Mouse (Mus musculus) kidney, embryonic 14.5 days (tissue): ENCODE measurements around the gene Cenpj. TPM values are rescaled to one million over a fixed set of nuclear protein-coding genes. Genes with fewer than 3 reads are reported as not detected.

ENCODE experiments used
- ATAC-seq: fragments of 200-750 bp; cut with Nextera tagmentation; 2 replicates; pipeline ENCODE4 v1.8.0; 2017; ENCODE audit warnings: moderate number of reproducible peaks, mild to moderate bottlenecking, moderate TSS enrichment, moderate library complexity; ENCODE audit not compliant: low FRiP score, low TSS enrichment
- H3K27ac ChIP-seq: fragments of 300-500 bp; sonication (generic); 2 replicates; pipeline ENCODE4 v1.5.1; 2014; ENCODE audit warnings: low read depth, mild to moderate bottlenecking, low read length, moderate library complexity, mixed read lengths
- H3K27me3 ChIP-seq: fragments of 300-500 bp; sonication (generic); 2 replicates; pipeline ENCODE4 v1.6.1; 2014; ENCODE audit warnings: mild to moderate bottlenecking, low read length; ENCODE audit not compliant: control insufficient read depth, insufficient read depth
- H3K36me3 ChIP-seq: fragments of 300-500 bp; sonication (generic); 2 replicates; pipeline ENCODE4 v1.6.1; 2014; ENCODE audit warnings: low read length, mixed read lengths; ENCODE audit not compliant: control insufficient read depth, insufficient read depth
- H3K4me1 ChIP-seq: fragments of 300-500 bp; sonication (generic); 2 replicates; pipeline ENCODE4 v1.6.1; 2014; ENCODE audit warnings: low read length, mixed read lengths; ENCODE audit not compliant: control insufficient read depth, insufficient read depth
- H3K4me2 ChIP-seq: fragments of 300-500 bp; sonication (generic); replicated peaks from 2 replicates; pipeline ENCODE4 v1.6.1; 2014; ENCODE audit warnings: low read depth, mild to moderate bottlenecking, low read length
- H3K4me3 ChIP-seq: fragments of 300-500 bp; sonication (generic); 2 replicates; pipeline ENCODE4 v1.5.1; 2014; ENCODE audit warnings: mild to moderate bottlenecking, low read length
- H3K9ac ChIP-seq: fragments of 300-500 bp; sonication (generic); 2 replicates; pipeline ENCODE4 v1.6.1; 2014; ENCODE audit warnings: low read depth, mild to moderate bottlenecking, low read length, moderate library complexity
- H3K9me3 ChIP-seq: fragments of 300-500 bp; sonication (generic); 2 replicates; pipeline ENCODE4 v1.6.1; 2016; ENCODE audit warnings: low read length; ENCODE audit not compliant: control insufficient read depth
- WGBS: fragments of 180-500 bp; shearing (Covaris S2); extraction: QIAGEN DNeasy Blood & Tissue Kit; methylation state at CpG from one replicate; pipeline ENCODE4 v1.1.7; 2014; 5-methylcytosine and 5-hydroxymethylcytosine counted together
- polyA plus RNA-seq: library from polyadenylated mRNA; unstranded; fragments of >200 nt; fragmentation: Nextera tagmentation; extraction: Ambion mirVana; gene quantifications from 2 replicates; pipeline ENCODE4 v1.2.1, GENCODE M21; 2014

The Cenpj gene
- polyA plus RNA-seq, 1 experiment from 2014 or later = 14.3 TPM

DNA sequence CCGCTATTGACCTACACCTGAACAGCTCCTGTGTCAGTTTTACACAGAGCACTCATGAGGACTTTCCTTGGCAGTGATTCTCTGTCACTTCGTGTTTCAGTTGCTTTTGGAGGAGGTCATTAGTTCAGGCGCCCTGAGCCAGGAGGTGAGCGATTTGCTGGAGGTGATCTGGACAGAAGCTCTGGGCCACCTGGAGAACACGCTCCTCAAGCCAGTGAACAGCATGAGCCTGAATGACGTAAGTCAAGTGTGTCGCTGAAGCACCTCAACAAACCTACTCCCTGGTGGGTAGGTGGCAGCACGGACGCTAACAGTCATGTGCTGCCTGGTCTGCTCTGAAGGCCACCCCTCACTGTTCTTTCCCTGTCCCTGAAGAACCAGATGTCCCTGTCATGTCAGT lies 17.0 kb upstream of the Cenpj start:
- H3K4me1 ChIP-seq = no peaks in the 10 kb centered on the region
- no peak overlapping the region for H3K4me3 ChIP-seq
- H3K9ac ChIP-seq = no peak overlapping the region
- H3K27me3 ChIP-seq = no peaks in the 10 kb centered on the region
- no peaks in the 10 kb centered on the region for H3K9me3 ChIP-seq
- no peak overlapping the region for H3K27ac ChIP-seq
- no peak overlapping the region for H3K4me2 ChIP-seq
- WGBS = 91% methylated on average over 9 of the region's 9 CpGs
- ATAC-seq = no peak
- H3K36me3 ChIP-seq = peaks cover 12% of the 10 kb centered on the region; the same call in 1 of the 2 replicates

DNA sequence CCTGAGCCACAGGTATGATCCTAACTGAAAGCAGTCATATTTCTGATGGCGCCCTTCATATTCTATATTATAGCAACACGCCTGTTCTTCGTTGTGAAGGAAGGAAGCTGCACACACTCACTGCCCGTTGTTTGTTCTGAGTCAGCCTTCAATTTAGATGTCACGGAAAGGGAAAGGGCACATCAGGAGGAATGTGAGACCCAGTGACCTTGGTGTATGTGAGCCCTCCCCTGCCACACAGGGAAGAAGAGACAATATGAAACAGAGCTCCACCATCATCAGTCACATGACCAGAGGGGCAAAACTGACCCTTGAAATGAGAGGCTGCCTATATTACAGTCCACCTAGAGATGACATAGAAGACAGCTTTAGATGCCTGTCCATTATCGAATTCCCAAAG lies 7.1 kb upstream of the Cenpj start:
- H3K36me3 ChIP-seq = no peaks in the 10 kb centered on the region; the same call in 1 of the 2 replicates
- no peaks in the 10 kb centered on the region for H3K9me3 ChIP-seq
- H3K9ac ChIP-seq = no peak overlapping the region
- H3K4me2 ChIP-seq = no peak overlapping the region
- H3K4me3 ChIP-seq = no peak overlapping the region
- H3K27me3 ChIP-seq = no peaks in the 10 kb centered on the region
- WGBS = 86% methylated on average over 6 of the region's 6 CpGs
- no peak for ATAC-seq
- H3K4me1 ChIP-seq = no peaks in the 10 kb centered on the region
- no peak overlapping the region for H3K27ac ChIP-seq

DNA sequence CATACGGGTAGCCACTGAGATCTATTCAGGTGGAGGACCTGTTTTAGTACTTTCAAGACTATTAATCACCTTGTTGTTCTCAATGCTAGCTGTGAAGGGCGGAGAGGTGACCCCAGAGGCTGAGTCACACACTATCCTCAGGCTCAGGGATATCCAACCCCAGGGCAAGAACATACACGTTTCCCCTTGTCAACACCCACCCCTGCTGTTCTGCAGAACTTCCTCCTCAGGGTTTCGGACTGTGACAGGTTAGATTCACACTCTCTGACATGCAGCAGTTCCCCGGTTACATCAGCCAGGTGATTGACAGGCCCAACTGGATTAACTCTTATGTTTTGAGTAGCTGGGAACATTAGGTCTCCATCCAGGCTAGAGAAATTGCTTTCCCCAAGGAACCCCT lies 5.9 kb upstream of the Cenpj start:
- Histone ChIP-seq H3K9ac (no peak overlapping the region), H3K9me3 (no peaks in the 10 kb centered on the region), H3K4me1 (0 out of 2 replicates have a peak, but pooled peaks cover 2% of the 10 kb centered on the region), H3K4me2 (no peak overlapping the region), H3K36me3 (no peaks in the 10 kb centered on the region; the same call in 1 of the 2 replicates), H3K27ac (no peak overlapping the region), H3K4me3 (no peak overlapping the region), H3K27me3 (no peaks in the 10 kb centered on the region)
- ATAC-seq = no peak
- 52% methylated on average over 5 of the region's 5 CpGs for WGBS

DNA sequence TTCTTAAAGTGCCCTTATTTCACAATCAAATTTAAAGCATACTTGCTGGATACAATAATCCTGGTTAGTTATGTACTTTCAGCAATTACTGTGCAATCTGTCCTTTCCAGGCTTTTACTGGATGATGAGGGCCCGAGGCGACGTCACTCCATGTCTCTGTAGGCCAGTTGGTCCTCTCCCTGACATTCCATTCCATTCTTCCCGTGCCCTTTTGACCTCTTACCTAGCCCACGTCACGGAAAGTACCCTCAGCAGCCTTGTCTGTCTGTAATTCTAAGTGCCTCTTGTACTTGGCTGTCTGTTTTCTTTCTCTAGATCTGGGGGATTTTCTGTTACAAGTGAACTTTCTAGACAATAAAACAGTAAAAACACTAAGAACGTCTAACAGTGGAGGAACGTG lies 3.8 kb upstream of the Cenpj start:
- H3K27ac ChIP-seq = no peak overlapping the region
- no peaks in the 10 kb centered on the region for H3K9me3 ChIP-seq
- H3K4me2 ChIP-seq = no peak overlapping the region
- peaks cover 8% of the 10 kb centered on the region; the same call in 1 of the 2 replicates for H3K4me1 ChIP-seq
- no peak overlapping the region for H3K4me3 ChIP-seq
- no peak for ATAC-seq
- no peak overlapping the region for H3K9ac ChIP-seq
- H3K36me3 ChIP-seq = no peaks in the 10 kb centered on the region
- WGBS = 44% methylated on average over 8 of the region's 8 CpGs
- no peaks in the 10 kb centered on the region for H3K27me3 ChIP-seq

DNA sequence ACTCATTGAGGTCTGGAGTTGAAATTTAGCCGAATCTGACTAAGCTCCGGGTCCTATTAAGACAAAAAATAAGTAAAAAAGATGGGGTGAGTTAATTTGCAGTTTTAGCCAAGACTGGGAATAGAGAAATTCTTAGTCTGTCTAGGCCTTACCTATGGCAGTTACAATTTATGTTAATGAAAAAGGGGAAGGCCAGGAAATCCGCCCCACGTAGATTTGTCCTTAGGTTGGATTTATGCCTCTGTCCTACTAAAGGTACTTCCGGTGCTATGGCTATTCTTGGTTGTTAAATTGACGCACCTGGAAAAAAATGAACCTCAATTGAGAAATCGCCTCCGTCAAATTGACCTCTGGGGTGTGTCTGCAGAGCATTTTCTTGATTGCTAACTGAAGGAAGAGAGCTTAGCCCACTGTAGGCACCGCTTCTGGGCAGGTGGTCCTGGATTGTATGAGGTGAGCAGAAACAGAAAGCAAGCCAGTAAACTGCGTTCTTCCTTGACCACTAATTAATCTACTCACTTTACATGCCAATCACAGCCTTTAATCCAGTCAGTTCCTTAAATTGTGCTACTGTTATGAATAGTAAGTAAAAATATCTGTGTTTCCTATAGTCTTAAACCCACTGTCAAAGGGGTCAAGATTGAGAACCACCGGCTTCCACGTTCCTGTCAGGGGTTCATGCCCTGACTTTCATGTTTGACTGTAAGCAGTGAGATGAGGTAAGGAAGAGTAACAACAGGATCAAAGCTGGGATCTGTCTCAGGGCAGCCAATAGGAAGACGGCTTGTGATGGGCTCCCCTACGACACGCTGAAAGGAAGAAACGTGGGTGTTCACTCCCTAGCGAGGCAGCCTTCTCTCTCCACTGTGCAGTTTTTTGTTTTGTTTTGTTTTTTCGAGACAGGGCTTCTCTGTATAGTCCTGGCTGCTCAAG lies 1.0 kb upstream of the Cenpj start:
- Histone ChIP-seq H3K27me3 (no peaks in the 10 kb centered on the region), H3K36me3 (no peaks in the 10 kb centered on the region), H3K9me3 (no peaks in the 10 kb centered on the region), H3K4me3 (peak overlapping the region; percentile 50), H3K4me1 (peaks cover 8% of the 10 kb centered on the region; the same call in 1 of the 2 replicates), H3K27ac (no peak overlapping the region), H3K9ac (peak overlapping the region; percentile 54; the same call in 1 of the 2 replicates), H3K4me2 (peak overlapping the region; percentile 59)
- WGBS = 64% methylated on average over 18 of the region's 18 CpGs
- no peak for ATAC-seq

DNA sequence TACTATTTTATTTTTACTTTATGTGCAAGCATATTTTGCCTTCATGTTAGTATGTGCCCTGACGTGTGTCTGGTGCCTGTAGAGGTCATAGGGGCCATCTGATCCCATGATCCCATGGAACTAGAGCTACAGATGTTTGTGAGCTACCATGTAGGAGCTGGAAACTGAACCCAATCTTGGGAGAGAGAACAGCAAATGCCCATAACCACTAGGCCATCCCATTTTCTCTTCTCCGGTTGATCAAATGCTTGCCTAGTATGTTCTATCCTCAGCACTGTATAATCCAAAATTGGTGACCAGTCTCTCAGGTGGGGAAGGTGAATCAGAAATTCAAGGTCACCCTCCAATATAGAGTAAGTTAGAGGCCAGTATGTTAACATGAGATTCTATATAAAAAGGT lies 2.7 kb downstream of the Cenpj start:
- Histone ChIP-seq H3K9ac (no peak overlapping the region), H3K27me3 (no peaks in the 10 kb centered on the region), H3K36me3 (no peaks in the 10 kb centered on the region), H3K4me3 (peak overlapping the region; percentile 85; the same call in 1 of the 2 replicates), H3K27ac (no peak overlapping the region), H3K9me3 (no peaks in the 10 kb centered on the region), H3K4me1 (peaks cover 12% of the 10 kb centered on the region; the same call in 1 of the 2 replicates), H3K4me2 (peak overlapping the region; percentile 44; the same call in 1 of the 2 replicates)
- no peak for ATAC-seq
- 68% methylated on average over 2 of the region's 2 CpGs for whole genome bisulfite sequencing

DNA sequence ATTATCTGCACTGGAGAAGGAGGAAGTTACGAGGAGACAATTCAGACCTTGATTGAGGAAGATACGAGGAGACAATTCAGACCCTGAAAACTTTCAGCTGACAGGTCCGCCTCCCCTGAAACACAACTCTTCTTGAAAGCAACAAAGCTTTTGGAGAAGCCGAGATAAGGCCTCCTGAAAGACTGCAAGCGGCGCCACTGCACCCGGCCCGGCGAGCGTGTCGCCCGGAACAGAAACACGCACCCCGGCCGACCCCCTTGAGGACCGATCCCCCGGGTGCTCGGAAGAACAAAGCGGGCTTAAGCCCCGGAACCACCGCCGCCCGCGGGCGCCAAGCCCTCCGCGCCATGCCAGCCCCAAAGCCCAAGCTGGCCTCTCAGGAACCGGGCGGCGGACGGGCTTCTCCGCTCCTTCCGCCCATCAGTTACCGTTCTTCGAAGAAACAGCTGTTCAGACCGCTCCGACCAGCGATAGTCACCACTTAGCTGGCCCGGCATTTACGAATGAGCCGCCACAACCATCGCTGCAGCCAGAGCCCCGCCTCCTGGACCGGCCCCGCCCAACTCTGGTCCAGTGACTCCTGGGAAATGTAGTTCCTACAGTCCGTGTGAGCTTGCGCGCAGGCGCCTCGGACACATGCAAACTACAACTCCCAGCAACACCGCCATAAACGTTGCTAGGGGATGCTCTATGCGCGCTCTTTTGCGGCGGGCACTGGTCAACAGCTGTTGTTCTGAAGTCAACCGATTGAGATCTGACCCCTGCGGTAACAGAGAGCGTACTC lies 3.7 kb downstream of the Cenpj start:
- peaks cover 12% of the 10 kb centered on the region; the same call in 1 of the 2 replicates for H3K4me1 ChIP-seq
- peak overlapping the region; percentile 72 for H3K9ac ChIP-seq
- H3K4me3 ChIP-seq = peak overlapping the region; percentile 85
- no peaks in the 10 kb centered on the region for H3K9me3 ChIP-seq
- H3K4me2 ChIP-seq = peak overlapping the region; percentile 67
- under 1% methylated on average over 55 of the region's 59 CpGs for WGBS
- ATAC-seq = peak; percentile 99
- H3K36me3 ChIP-seq = no peaks in the 10 kb centered on the region
- H3K27ac ChIP-seq = peak overlapping the region; percentile 74
- H3K27me3 ChIP-seq = no peaks in the 10 kb centered on the region

DNA sequence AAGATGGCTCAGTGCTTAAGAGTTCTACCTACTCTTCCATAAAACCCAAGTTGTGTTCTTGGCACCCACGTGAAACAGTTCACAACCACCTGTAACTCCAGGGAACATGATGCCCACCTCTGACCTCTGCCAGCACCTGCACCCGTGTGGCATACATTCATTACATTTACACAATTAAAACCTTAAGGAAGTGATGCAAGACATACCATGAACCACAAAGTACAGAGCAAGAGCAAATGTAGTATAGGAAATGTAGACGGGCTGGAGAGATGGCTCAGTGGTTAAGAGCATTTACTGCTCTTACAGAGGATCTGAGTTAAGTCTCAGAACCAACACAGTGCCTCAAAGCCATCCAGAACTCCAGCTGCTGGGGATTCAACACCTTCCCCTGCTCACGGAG lies 6.2 kb downstream of the Cenpj start:
- H3K9me3 ChIP-seq = no peaks in the 10 kb centered on the region
- H3K36me3 ChIP-seq = no peaks in the 10 kb centered on the region
- no peak overlapping the region for H3K9ac ChIP-seq
- no peak overlapping the region for H3K27ac ChIP-seq
- 83% methylated on average over 4 of the region's 4 CpGs for WGBS
- H3K4me3 ChIP-seq = no peak overlapping the region
- H3K4me1 ChIP-seq = 0 out of 2 replicates have a peak, but pooled peaks cover 4% of the 10 kb centered on the region
- no peak for ATAC-seq
- no peak overlapping the region for H3K4me2 ChIP-seq
- H3K27me3 ChIP-seq = no peaks in the 10 kb centered on the region
